Mouse (Mus musculus) liver, embryonic 11.5 days (tissue): Measurements from ENCODE around the gene Ppp1r26. TPM values are rescaled to one million over a fixed set of nuclear protein-coding genes. Genes with fewer than 3 reads are reported as not detected.

Source experiments
- ATAC-seq: fragments of 200-750 bp; cut with Nextera tagmentation; replicated peaks from 2 replicates; pipeline ENCODE4 v1.8.0; 2017; ENCODE audit warnings: moderate number of reproducible peaks, mild to moderate bottlenecking, moderate TSS enrichment, moderate library complexity; ENCODE audit not compliant: low FRiP score
- DNase-seq: peaks from one replicate; pipeline ENCODE4 v3.0.0-alpha.2; 2017; ENCODE audit warnings: low spot score
- H3K27ac ChIP-seq: fragments of 300-500 bp; sonication (generic); 2 replicates; pipeline ENCODE4 v1.5.1; 2014; ENCODE audit warnings: mild to moderate bottlenecking, low read depth, low read length, control low read depth
- H3K27me3 ChIP-seq: fragments of 300-500 bp; sonication (generic); replicated peaks from 2 replicates; pipeline ENCODE4 v1.6.1; 2014; ENCODE audit warnings: low read length, mixed read lengths; ENCODE audit not compliant: control insufficient read depth, insufficient read depth
- H3K36me3 ChIP-seq: fragments of 300-500 bp; sonication (generic); 2 replicates; pipeline ENCODE4 v1.6.1; 2014; ENCODE audit warnings: mild to moderate bottlenecking, low read length, moderate library complexity, mixed read lengths; ENCODE audit not compliant: control insufficient read depth, insufficient read depth
- H3K4me1 ChIP-seq: fragments of 300-500 bp; sonication (generic); replicated peaks from 2 replicates; pipeline ENCODE4 v1.6.1; 2014; ENCODE audit warnings: low read length, mixed read lengths; ENCODE audit not compliant: control insufficient read depth, insufficient read depth
- H3K4me2 ChIP-seq: fragments of 300-500 bp; sonication (generic); 2 replicates; pipeline ENCODE4 v1.6.1; 2014; ENCODE audit warnings: mild to moderate bottlenecking, control low read depth, moderate library complexity
- H3K4me3 ChIP-seq: fragments of 300-500 bp; sonication (generic); 2 replicates; pipeline ENCODE4 v1.5.1; 2014; ENCODE audit warnings: low read depth, low read length, control low read depth
- H3K9ac ChIP-seq: fragments of 300-500 bp; sonication (generic); 2 replicates; pipeline ENCODE4 v1.6.1; 2014; ENCODE audit warnings: low read depth, low read length, control low read depth
- H3K9me3 ChIP-seq: fragments of 300-500 bp; sonication (generic); 2 replicates; pipeline ENCODE4 v1.6.1; 2016; ENCODE audit warnings: low read length, inconsistent platforms, mixed read lengths; ENCODE audit not compliant: control insufficient read depth
- WGBS: fragments of 180-500 bp; shearing (Covaris S2); extraction: QIAGEN DNeasy Blood & Tissue Kit; methylation state at CpG from one replicate; pipeline ENCODE4 v1.1.7; 2014; 5-methylcytosine and 5-hydroxymethylcytosine counted together
- polyA plus RNA-seq: library from polyadenylated mRNA; unstranded; fragments of >200 nt; fragmentation: Nextera tagmentation; extraction: Ambion mirVana; gene quantifications from 2 replicates; pipeline ENCODE4 v1.2.1, GENCODE M21; 2014

Gene Ppp1r26
- polyA plus RNA-seq, 1 experiment from 2014 or later = 1.3 TPM

DNA sequence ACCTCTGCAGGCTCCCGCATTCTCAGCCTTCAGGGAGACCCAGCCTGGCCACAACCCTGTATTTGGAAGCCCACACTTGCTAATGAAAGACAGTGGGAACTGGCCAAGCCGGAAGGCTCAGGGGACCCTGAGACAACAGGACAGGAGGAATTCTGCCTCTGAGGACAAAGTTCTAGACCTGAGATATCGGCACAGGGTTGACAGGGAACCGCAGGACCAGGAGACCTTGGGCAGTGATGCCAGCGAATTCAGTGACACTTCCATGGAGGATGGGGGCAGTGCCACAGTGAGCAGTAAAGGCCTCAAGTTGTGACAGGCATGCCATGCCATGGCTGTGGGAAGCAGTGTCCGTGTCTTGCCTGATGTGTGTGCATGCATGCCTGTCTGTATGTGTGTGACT, 6.9 kb downstream of the Ppp1r26 start:
- Histone ChIP-seq H3K4me1 (no peaks in the 10 kb centered on the region), H3K4me2 (no peak overlapping the region), H3K27me3 (peaks cover 4% of the 10 kb centered on the region), H3K36me3 (no peaks in the 10 kb centered on the region), H3K9ac (no peak overlapping the region), H3K27ac (no peak overlapping the region), H3K9me3 (no peaks in the 10 kb centered on the region), H3K4me3 (no peak overlapping the region)
- DNase-seq = no peak
- 82% methylated on average over 6 of the region's 6 CpGs for WGBS
- no peak for ATAC-seq

DNA sequence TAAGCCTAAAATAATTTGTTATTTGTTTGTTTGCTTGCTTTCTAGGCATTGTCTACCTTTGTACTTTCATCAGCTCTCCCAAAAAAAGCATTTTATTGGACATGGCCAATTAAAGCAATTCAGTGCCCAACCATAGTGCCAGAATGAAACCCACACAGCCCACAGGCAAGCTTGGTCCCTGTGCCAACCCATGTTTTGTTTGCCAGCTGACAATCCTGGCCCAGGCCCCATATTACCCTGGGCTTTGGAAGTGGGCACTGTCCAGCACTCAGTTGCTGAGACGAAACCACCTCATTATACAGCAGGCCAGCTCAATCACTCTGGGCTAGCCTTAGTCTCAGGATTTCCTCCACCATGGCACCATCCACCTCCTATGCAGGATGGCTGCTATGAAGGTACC, 10.0 kb downstream of the Ppp1r26 start:
- 74% methylated on average over 1 of the region's 1 CpGs for WGBS
- no peak for ATAC-seq
- no peaks in the 10 kb centered on the region for H3K4me1 ChIP-seq

DNA sequence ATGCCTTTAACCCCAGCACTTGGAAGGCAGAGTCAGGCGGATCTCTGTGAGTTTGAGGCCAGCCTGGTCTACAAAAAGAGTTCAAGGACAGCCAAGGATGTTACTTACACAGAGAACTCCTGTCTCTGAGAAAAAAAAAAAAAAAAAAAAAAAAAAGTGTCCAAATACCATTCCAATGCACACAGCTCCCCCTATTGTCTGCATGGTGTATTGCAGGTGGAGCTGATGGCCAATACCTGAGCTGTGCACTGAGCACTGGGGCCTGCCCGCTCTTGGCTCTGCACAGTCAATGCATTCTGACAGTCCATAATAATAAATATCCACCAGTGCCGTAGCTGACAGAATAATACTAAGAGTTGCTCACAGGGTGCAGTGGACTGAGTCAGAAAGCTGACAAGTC, 17.3 kb downstream of the Ppp1r26 start:
- Histone ChIP-seq H3K4me2 (no peak overlapping the region), H3K9ac (no peak overlapping the region), H3K27ac (no peak overlapping the region), H3K4me3 (no peak overlapping the region), H3K9me3 (no peaks in the 10 kb centered on the region), H3K4me1 (peaks cover 11% of the 10 kb centered on the region), H3K36me3 (peaks cover under 1% of the 10 kb centered on the region; the same call in 1 of the 2 replicates), H3K27me3 (peaks cover 13% of the 10 kb centered on the region)
- no peak for DNase-seq
- ATAC-seq = no peak
- WGBS = 34% methylated on average over 3 of the region's 3 CpGs

More for the DNA sequence above, 10.0 kb downstream of the Ppp1r26 start:
- no peaks in the 10 kb centered on the region for H3K9me3 ChIP-seq
- DNase-seq = no peak
- H3K27ac ChIP-seq = no peak overlapping the region
- no peaks in the 10 kb centered on the region for H3K27me3 ChIP-seq
- no peak overlapping the region for H3K9ac ChIP-seq
- H3K4me3 ChIP-seq = no peak overlapping the region
- H3K4me2 ChIP-seq = no peak overlapping the region
- H3K36me3 ChIP-seq = no peaks in the 10 kb centered on the region

- no peak for ATAC-seq
- no peak overlapping the region for H3K27ac ChIP-seq
- peaks cover 13% of the 10 kb centered on the region for H3K27me3 ChIP-seq
- 78% methylated on average over 9 of the region's 9 CpGs for WGBS
- H3K9me3 ChIP-seq = no peaks in the 10 kb centered on the region
- no peak for DNase-seq
- H3K36me3 ChIP-seq = peaks cover 10% of the 10 kb centered on the region
- no peak overlapping the region for H3K4me3 ChIP-seq
- H3K4me1 ChIP-seq = peaks cover 14% of the 10 kb centered on the region
- H3K4me2 ChIP-seq = no peak overlapping the region
- H3K9ac ChIP-seq = no peak overlapping the region
These were observed 18.3 kb downstream of the Ppp1r26 start for GRCm38 (mm10) chr2:28464919-28465318.

GRCm38 (mm10) chr2:28465836-28466518, 19.4 kb downstream of the Ppp1r26 start, which contains the start of gene 1700007K13Rik:
Gene 1700007K13Rik (minus strand): TSS chr2:28466332.
- H3K27me3 ChIP-seq = peaks cover 13% of the 10 kb centered on the region
- H3K9ac ChIP-seq = no peak within 1 kb of the TSS
- ATAC-seq = 0 out of 2 replicates have a peak, but pooled peaks have one; percentile 33
- peaks cover 21% of the 10 kb centered on the region for H3K36me3 ChIP-seq
- peak within 1 kb of the TSS; percentile 61 for H3K4me2 ChIP-seq
- DNase-seq = peak; percentile 68
- H3K4me3 ChIP-seq = peak within 1 kb of the TSS; percentile 22
- H3K9me3 ChIP-seq = no peaks in the 10 kb centered on the region
- WGBS = 6% methylated on average over 25 of the region's 25 CpGs
- H3K4me1 ChIP-seq = peaks cover 14% of the 10 kb centered on the region
- H3K27ac ChIP-seq = no peak within 1 kb of the TSS

GRCm38 (mm10) chr2:28467860-28468485, 21.4 kb downstream of the Ppp1r26 start, which contains the start of gene Mrps2:
Gene Mrps2 (plus strand): TSS chr2:28468066.
- peak within 1 kb of the TSS; percentile 92 for H3K4me2 ChIP-seq
- H3K9ac ChIP-seq = peak within 1 kb of the TSS; percentile 93
- ATAC-seq (peak; percentile 87), DNase-seq (peak; percentile 86)
- WGBS = under 1% methylated on average over 50 of the region's 52 CpGs
- 0 out of 2 replicates have a peak, but pooled peaks cover 1% of the 10 kb centered on the region for H3K9me3 ChIP-seq
- peaks cover 13% of the 10 kb centered on the region for H3K27me3 ChIP-seq
- peaks cover 27% of the 10 kb centered on the region for H3K36me3 ChIP-seq
- H3K4me1 ChIP-seq = peaks cover 14% of the 10 kb centered on the region
- peak within 1 kb of the TSS; percentile 96 for H3K4me3 ChIP-seq
- H3K27ac ChIP-seq = no peak within 1 kb of the TSS

- DNase-seq = no peak
- WGBS = 48% methylated on average over 18 of the region's 18 CpGs
- H3K4me3 ChIP-seq = peak overlapping the region; percentile 96
- peaks cover 13% of the 10 kb centered on the region for H3K27me3 ChIP-seq
- 0 out of 2 replicates have a peak, but pooled peaks cover 3% of the 10 kb centered on the region for H3K9me3 ChIP-seq
- H3K27ac ChIP-seq = no peak overlapping the region
- H3K4me1 ChIP-seq = peaks cover 12% of the 10 kb centered on the region
- H3K36me3 ChIP-seq = peaks cover 30% of the 10 kb centered on the region
- no peak for ATAC-seq
- H3K4me2 ChIP-seq = peak overlapping the region; percentile 92
- H3K9ac ChIP-seq = peak overlapping the region; percentile 93
These were observed 22.1 kb downstream of the Ppp1r26 start for GRCm38 (mm10) chr2:28468486-28469225.

DNA sequence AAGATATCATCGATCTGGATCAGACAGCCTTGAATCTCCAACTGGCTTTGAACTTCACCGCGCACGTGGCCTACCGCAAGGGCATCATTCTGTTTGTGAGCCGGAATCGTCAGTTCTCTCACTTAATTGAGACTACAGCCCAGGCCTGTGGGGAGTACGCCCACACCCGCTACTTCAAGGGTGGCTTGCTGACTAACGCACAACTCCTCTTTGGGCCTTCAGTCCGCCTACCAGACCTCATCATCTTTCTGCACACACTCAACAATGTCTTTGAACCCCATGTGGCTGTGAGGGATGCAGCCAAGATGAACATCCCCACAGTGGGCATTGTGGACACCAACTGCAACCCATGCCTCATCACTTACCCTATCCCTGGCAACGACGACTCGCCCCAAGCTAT, 22.9 kb downstream of the Ppp1r26 start:
- ATAC-seq = no peak
- Histone ChIP-seq H3K27ac (no peak overlapping the region), H3K4me1 (peaks cover 12% of the 10 kb centered on the region), H3K36me3 (peaks cover 30% of the 10 kb centered on the region), H3K27me3 (peaks cover 13% of the 10 kb centered on the region), H3K4me3 (no peak overlapping the region), H3K4me2 (no peak overlapping the region), H3K9me3 (0 out of 2 replicates have a peak, but pooled peaks cover 3% of the 10 kb centered on the region), H3K9ac (no peak overlapping the region)
- DNase-seq = no peak
- WGBS = 98% methylated on average over 14 of the region's 14 CpGs
